Mouse (Mus musculus): ENCODE measurements at regions not wholly inside any gene's neighbourhood (a gene's known extent, or its start where the extent isn't known, plus 50 kb on each side); places are given as distances from the start of the nearest gene placed in this dataset.
"Not testable (repeated sequence)": the region's sequence is repeated elsewhere in the genome, so short reads cannot be mapped to it uniquely, and the experiment has no call there.

DNA sequence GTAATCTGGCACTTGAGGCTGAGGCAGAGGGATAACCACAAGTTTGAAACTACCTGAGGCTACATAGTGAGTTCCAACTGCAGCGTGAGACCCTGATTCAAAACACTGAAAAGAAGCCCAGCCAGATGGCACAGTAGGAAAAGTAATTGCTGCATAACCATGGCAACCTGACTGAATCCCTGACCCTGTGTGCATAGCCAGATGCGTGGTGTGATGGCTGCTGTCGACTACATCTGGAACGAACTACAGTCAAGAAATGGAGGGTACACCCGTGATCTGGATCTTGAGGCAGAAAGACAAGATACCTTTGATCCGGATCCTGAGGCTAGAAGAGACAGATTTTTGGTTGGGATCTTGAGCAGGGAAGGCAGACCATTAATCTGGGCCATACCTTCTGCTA lies 153.2 kb upstream of the Pkdcc start:
- WGBS, result 64% methylated on average over 6 of the region's 6 CpGs
- Histone ChIP-seq H3K4me2 (ENCODE audit: low read depth, low read length, severe bottlenecking) (no peak overlapping the region), H3K9ac (ENCODE audit: low read length) (no peak overlapping the region), H3K27me3 (ENCODE audit: control insufficient read depth, insufficient read depth, low read length) (no peaks in the 10 kb centered on the region), H3K4me1 (replicated peaks; ENCODE audit: control insufficient read depth, insufficient read depth, low read length) (no peaks in the 10 kb centered on the region), H3K36me3 (ENCODE audit: control insufficient read depth, insufficient read depth, low read length) (no peaks in the 10 kb centered on the region), H3K4me3 (ENCODE audit: low read depth, low read length) (no peak overlapping the region), H3K27ac (ENCODE audit: low read depth, low read length) (no peak overlapping the region), H3K9me3 (ENCODE audit: control insufficient read depth, low read length) (no peaks in the 10 kb centered on the region)
- no peak for DNase-seq (ENCODE audit: low spot score)
- ATAC-seq (replicated peaks; ENCODE audit: low FRiP score), result no peak

DNA sequence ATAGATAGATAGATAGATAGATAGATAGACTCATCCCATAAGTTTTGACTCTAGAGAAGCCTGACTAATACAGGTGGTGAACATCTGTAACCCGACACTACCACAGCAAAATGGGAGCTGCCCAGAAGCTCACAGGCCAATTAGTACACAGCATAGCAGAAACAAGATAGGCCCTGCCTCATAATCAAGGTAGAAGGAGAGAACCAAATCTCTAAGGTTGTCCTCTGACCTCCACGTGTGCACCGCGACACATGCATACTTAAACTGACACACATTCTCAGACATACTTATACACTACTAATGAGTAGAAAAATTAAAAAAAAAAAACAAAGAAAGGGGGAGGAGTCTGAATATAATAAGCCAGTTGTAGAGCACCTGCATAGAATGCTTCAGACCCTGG lies 151.2 kb upstream of the Pkdcc start:
- Histone ChIP-seq H3K27me3 (ENCODE audit: control insufficient read depth, insufficient read depth, low read length) (no peaks in the 10 kb centered on the region), H3K27ac (ENCODE audit: low read depth, low read length) (no peak overlapping the region)

DNA sequence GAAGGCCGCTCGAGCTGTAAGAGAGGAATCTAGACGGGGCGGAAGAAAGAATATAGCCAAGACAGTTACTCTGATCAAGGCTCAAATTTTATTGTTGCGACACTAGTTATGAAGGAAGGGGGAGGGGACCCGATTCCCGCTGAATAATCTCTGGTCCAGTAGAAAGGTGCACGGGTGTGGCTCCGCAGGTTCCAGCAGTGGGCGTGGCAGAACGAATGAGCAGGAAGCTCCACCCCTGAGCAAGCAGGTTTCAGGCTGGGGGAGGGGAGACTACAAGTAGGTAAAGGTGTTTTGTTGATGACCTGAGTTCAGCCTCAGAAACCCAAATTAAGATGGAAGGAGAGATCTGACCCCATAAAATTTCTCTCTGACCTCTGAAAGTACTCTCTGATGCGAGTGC lies 150.7 kb upstream of the Pkdcc start:
- H3K4me2 ChIP-seq (ENCODE audit: low read depth, low read length, severe bottlenecking); H3K27me3 ChIP-seq (ENCODE audit: control insufficient read depth, insufficient read depth, low read length); H3K9ac ChIP-seq (ENCODE audit: low read length); H3K4me1 ChIP-seq (replicated peaks; ENCODE audit: control insufficient read depth, insufficient read depth, low read length); H3K36me3 ChIP-seq (ENCODE audit: control insufficient read depth, insufficient read depth, low read length); H3K27ac ChIP-seq (ENCODE audit: low read depth, low read length); H3K9me3 ChIP-seq (ENCODE audit: control insufficient read depth, low read length); H3K4me3 ChIP-seq (ENCODE audit: low read depth, low read length); ATAC-seq (replicated peaks; ENCODE audit: low FRiP score); DNase-seq (ENCODE audit: low spot score): not testable (repeated sequence)
- WGBS, result 28% methylated on average over 9 of the region's 12 CpGs

More for the DNA sequence above, 151.2 kb upstream of the Pkdcc start:
- Histone ChIP-seq H3K36me3 (ENCODE audit: control insufficient read depth, insufficient read depth, low read length) (no peaks in the 10 kb centered on the region), H3K9ac (ENCODE audit: low read length) (no peak overlapping the region), H3K9me3 (ENCODE audit: control insufficient read depth, low read length) (no peaks in the 10 kb centered on the region), H3K4me2 (ENCODE audit: low read depth, low read length, severe bottlenecking) (no peak overlapping the region), H3K4me1 (replicated peaks; ENCODE audit: control insufficient read depth, insufficient read depth, low read length) (no peaks in the 10 kb centered on the region), H3K4me3 (ENCODE audit: low read depth, low read length) (no peak overlapping the region)
- no peak for DNase-seq (ENCODE audit: low spot score)
- WGBS, result 33% methylated on average over 4 of the region's 4 CpGs
- ATAC-seq (replicated peaks; ENCODE audit: low FRiP score), result no peak

DNA sequence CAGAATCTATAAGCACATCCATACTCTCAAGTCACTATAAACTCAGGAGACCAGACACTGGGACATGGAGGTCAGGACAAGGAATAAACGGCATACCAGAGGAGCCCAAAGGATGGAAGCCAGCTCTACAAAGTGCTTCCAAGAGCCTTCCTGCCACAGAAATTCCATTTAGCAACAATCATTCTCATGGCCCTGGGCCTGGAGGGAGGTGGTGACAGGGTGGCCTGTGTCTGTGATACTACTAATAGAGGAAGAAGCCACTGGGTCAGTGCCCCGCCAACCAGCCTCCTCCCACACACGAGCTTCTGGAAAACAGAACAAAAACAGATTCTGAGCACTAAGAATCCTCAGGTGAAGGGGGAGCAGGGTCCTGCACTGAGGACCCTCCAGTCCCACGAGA lies 145.8 kb upstream of the Pkdcc start:
- no peak overlapping the region for H3K4me2 ChIP-seq (ENCODE audit: low read depth, low read length, severe bottlenecking)
- ATAC-seq (replicated peaks; ENCODE audit: low FRiP score) (no peak), DNase-seq (ENCODE audit: low spot score) (no peak)
- no peaks in the 10 kb centered on the region for H3K4me1 ChIP-seq (replicated peaks; ENCODE audit: control insufficient read depth, insufficient read depth, low read length)
- H3K9me3 ChIP-seq (ENCODE audit: control insufficient read depth, low read length), result no peaks in the 10 kb centered on the region
- no peaks in the 10 kb centered on the region for H3K36me3 ChIP-seq (ENCODE audit: control insufficient read depth, insufficient read depth, low read length)
- H3K27me3 ChIP-seq (ENCODE audit: control insufficient read depth, insufficient read depth, low read length), result no peaks in the 10 kb centered on the region
- no peak overlapping the region for H3K4me3 ChIP-seq (ENCODE audit: low read depth, low read length)
- H3K9ac ChIP-seq (ENCODE audit: low read length), result no peak overlapping the region
- no peak overlapping the region for H3K27ac ChIP-seq (ENCODE audit: low read depth, low read length)
- WGBS, result 76% methylated on average over 4 of the region's 4 CpGs

DNA sequence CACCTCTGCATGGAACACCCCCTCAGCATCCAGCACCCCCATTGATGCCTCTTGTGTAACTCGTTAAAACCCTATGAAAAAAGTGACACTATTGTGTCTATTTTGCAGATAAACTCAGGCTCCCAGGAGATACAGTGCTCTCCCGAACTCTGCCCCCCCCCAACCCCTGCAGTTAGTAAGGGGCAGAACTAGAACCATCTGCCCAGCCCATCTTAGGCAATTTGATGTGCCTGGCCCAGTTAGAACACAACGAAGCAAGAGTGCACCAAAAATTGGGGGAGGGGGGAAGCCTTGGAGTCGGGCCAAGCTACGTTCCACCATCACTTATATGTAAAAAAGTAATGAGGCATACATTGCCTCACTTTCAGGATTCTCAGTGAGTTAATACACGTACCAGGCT lies 143.3 kb upstream of the Pkdcc start:
- Histone ChIP-seq H3K36me3 (ENCODE audit: control insufficient read depth, insufficient read depth, low read length) (no peaks in the 10 kb centered on the region), H3K27me3 (ENCODE audit: control insufficient read depth, insufficient read depth, low read length) (no peaks in the 10 kb centered on the region), H3K9ac (ENCODE audit: low read length) (no peak overlapping the region), H3K4me1 (replicated peaks; ENCODE audit: control insufficient read depth, insufficient read depth, low read length) (no peaks in the 10 kb centered on the region), H3K27ac (ENCODE audit: low read depth, low read length) (no peak overlapping the region), H3K4me3 (ENCODE audit: low read depth, low read length) (no peak overlapping the region), H3K9me3 (ENCODE audit: control insufficient read depth, low read length) (no peaks in the 10 kb centered on the region), H3K4me2 (ENCODE audit: low read depth, low read length, severe bottlenecking) (no peak overlapping the region)
- WGBS, result 82% methylated on average over 6 of the region's 6 CpGs
- ATAC-seq (replicated peaks; ENCODE audit: low FRiP score), result no peak
- DNase-seq (ENCODE audit: low spot score), result no peak

DNA sequence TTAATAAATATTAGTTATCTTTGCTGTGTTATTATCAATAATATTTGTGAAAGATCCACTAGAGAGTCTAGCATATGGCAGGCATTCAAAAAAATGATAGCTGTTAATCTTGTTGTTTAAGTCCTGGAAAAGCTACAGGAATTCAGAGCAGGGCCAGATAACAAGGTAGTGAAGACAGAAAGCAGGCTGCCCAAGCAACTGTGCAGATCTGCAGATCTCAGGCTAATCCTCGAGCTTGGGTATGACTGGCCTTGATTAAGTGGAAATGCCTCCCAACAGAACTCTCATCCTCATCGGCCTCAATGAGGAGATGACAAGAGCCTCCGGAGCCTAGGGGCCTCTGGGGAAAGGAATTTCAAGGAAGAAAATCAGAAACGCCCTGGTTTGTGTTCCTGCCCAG lies 142.9 kb upstream of the Pkdcc start:
- H3K27ac ChIP-seq (ENCODE audit: low read depth, low read length), result no peak overlapping the region
- H3K4me3 ChIP-seq (ENCODE audit: low read depth, low read length), result no peak overlapping the region
- no peaks in the 10 kb centered on the region for H3K9me3 ChIP-seq (ENCODE audit: control insufficient read depth, low read length)
- ATAC-seq (replicated peaks; ENCODE audit: low FRiP score), result no peak
- no peaks in the 10 kb centered on the region for H3K4me1 ChIP-seq (replicated peaks; ENCODE audit: control insufficient read depth, insufficient read depth, low read length)
- no peaks in the 10 kb centered on the region for H3K36me3 ChIP-seq (ENCODE audit: control insufficient read depth, insufficient read depth, low read length)
- 76% methylated on average over 4 of the region's 4 CpGs for WGBS
- H3K4me2 ChIP-seq (ENCODE audit: low read depth, low read length, severe bottlenecking), result no peak overlapping the region
- no peak for DNase-seq (ENCODE audit: low spot score)
- H3K27me3 ChIP-seq (ENCODE audit: control insufficient read depth, insufficient read depth, low read length), result no peaks in the 10 kb centered on the region
- no peak overlapping the region for H3K9ac ChIP-seq (ENCODE audit: low read length)

DNA sequence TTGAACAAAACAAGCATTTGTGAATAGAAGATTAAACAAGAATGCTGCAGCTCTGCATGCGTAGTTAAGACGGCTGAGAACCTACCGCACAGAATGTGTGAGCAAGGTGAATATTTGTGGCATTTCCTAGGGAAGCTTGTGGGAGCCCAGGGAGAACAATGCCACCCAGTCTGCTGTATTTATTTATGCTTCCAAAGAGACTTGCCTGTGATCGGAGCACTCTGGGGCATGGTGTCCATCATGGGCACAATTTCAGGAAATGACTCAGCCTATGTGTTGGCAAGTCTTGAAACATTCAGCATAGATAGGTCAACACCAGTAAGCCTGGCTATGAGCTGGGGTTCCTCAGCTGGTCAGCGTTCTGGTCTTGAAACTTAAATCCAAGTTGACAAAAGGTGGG lies 140.2 kb upstream of the Pkdcc start:
- Histone ChIP-seq H3K4me3 (ENCODE audit: low read depth, low read length) (no peak overlapping the region), H3K36me3 (ENCODE audit: control insufficient read depth, insufficient read depth, low read length) (no peaks in the 10 kb centered on the region), H3K9me3 (ENCODE audit: control insufficient read depth, low read length) (no peaks in the 10 kb centered on the region), H3K27me3 (ENCODE audit: control insufficient read depth, insufficient read depth, low read length) (no peaks in the 10 kb centered on the region; the same call in 1 of the 2 replicates), H3K4me2 (ENCODE audit: low read depth, low read length, severe bottlenecking) (no peak overlapping the region), H3K9ac (ENCODE audit: low read length) (no peak overlapping the region), H3K27ac (ENCODE audit: low read depth, low read length) (no peak overlapping the region), H3K4me1 (replicated peaks; ENCODE audit: control insufficient read depth, insufficient read depth, low read length) (no peaks in the 10 kb centered on the region)
- ATAC-seq (replicated peaks; ENCODE audit: low FRiP score), result no peak
- WGBS, result 62% methylated on average over 5 of the region's 5 CpGs
- no peak for DNase-seq (ENCODE audit: low spot score)

DNA sequence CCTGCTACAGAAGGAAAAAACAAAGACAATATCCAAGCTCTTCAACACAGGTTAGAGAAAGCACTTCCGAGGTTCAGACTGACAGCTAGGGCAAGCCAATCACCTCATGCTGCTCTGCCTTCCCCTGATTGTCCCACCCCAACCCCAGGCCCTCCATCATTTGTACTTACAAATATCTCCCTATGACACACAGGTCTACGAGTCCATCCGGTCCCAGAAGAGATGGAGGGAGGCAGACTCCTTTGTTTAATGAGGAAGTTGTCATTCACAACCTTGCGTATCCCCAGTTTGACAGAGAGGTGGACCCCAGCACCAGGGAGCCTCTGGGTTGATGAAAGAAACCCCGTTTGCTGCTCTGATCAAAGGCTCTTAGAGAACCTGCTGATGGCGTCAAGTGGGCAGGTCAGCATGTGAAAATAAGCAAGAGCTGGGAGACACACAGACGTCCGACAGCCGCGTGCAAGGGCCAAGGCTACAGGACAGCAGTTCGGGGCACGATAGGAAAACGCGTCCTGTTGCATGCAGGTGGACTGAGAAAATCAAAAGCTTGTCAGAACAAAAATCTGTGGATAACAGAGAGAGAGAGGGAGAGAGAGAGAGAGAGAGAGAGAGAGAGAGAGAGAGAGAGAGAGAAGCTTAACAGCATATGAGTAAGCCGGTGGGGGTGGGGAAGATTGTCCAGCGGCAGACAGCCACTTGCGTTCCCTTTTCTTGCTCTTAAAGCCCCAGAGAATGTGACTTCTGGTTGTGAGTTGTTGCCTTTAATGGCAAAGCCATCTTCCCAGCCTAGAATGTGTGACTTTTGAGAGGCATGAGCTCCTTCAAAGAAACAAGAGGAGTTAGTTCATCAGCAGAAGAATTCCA lies 137.1 kb upstream of the Pkdcc start:
- H3K27me3 ChIP-seq (ENCODE audit: control insufficient read depth, insufficient read depth, low read length), result no peaks in the 10 kb centered on the region; the same call in 1 of the 2 replicates
- H3K4me3 ChIP-seq (ENCODE audit: low read depth, low read length), result no peak overlapping the region
- WGBS, result 43% methylated on average over 17 of the region's 17 CpGs
- no peak overlapping the region for H3K27ac ChIP-seq (ENCODE audit: low read depth, low read length)
- no peak for DNase-seq (ENCODE audit: low spot score)
- H3K4me2 ChIP-seq (ENCODE audit: low read depth, low read length, severe bottlenecking), result no peak overlapping the region
- H3K4me1 ChIP-seq (replicated peaks; ENCODE audit: control insufficient read depth, insufficient read depth, low read length), result no peaks in the 10 kb centered on the region
- ATAC-seq (replicated peaks; ENCODE audit: low FRiP score), result no peak
- H3K36me3 ChIP-seq (ENCODE audit: control insufficient read depth, insufficient read depth, low read length), result no peaks in the 10 kb centered on the region
- H3K9me3 ChIP-seq (ENCODE audit: control insufficient read depth, low read length), result no peaks in the 10 kb centered on the region
- no peak overlapping the region for H3K9ac ChIP-seq (ENCODE audit: low read length)
